Mouse (Mus musculus) olfactory bulb, adult 2 months (tissue): ENCODE results near the gene Arl8a.

Experiments used
- CTCF ChIP-seq: fragments of 200-500 bp; IDR thresholded peaks from 2 replicates; pipeline ENCODE4 v1.5.1; 2012; ENCODE audit warnings: low read depth, mild to moderate bottlenecking, low read length, moderate library complexity; ENCODE audit not compliant: insufficient read depth
- POLR2A ChIP-seq: fragments of 200-500 bp; IDR thresholded peaks from 2 replicates; pipeline ENCODE4 v1.6.1; 2012; ENCODE audit warnings: mild to moderate bottlenecking, low read depth, low read length, moderate library complexity; ENCODE audit not compliant: insufficient read depth

DNA sequence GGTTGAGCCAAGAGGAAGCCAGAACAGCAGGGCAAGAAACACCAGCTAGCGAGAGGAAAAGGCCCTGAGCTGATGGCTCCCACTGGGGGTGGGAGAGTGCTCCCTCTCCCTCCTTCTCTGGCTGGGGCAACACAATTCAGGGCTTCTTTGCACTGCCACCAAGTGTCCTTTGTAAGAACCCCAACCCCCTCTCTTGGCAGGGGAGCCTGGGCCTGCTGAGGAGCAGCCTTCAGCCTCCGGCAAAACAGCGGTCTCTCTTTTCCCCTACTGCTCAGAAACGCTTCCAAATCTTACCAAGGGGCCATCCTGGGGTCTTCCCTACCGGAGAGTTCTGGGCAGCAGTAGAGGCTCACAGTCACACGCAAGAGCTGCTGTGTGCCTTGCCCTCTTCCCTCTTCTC, 16.1 kb downstream of the Arl8a start:
- TF ChIP-seq POLR2A (no peak), CTCF (no peak)
